Mouse (Mus musculus) megakaryocyte, embryonic 14.5 days (primary cell): Measurements from ENCODE around the gene Mob3b. TPM values are rescaled to one million over a fixed set of nuclear protein-coding genes. Genes with fewer than 3 reads are reported as not detected.

ENCODE experiments used
- H3K27me3 ChIP-seq: replicated peaks from 2 replicates; pipeline ENCODE3; 2012; ENCODE audit warnings: inconsistent platforms
- H3K36me3 ChIP-seq: replicated peaks from 2 replicates; pipeline ENCODE3; 2012; ENCODE audit warnings: low read length, inconsistent platforms, mixed read lengths
- H3K4me1 ChIP-seq: 2 replicates; pipeline ENCODE4 v1.6.1; 2012; ENCODE audit warnings: inconsistent platforms
- H3K4me3 ChIP-seq: replicated peaks from 2 replicates; pipeline ENCODE3; 2012; ENCODE audit warnings: moderate library complexity, mild to moderate bottlenecking, inconsistent platforms
- H3K9me3 ChIP-seq: 2 replicates; pipeline ENCODE4 v1.6.1; 2012; ENCODE audit warnings: inconsistent platforms
- FLI1 ChIP-seq: IDR thresholded peaks from 2 replicates; pipeline ENCODE4 v1.6.1; 2012; ENCODE audit warnings: low read length, inconsistent platforms, mixed read lengths
- GATA1 ChIP-seq: IDR thresholded peaks from 3 replicates; pipeline ENCODE4 v1.6.1; 2012; ENCODE audit warnings: mixed read lengths, low read length, inconsistent platforms, borderline replicate concordance
- polyA plus RNA-seq: library from polyadenylated mRNA; stranded (reverse); fragments of >175 nt; gene quantifications from 2 replicates; pipeline ENCODE4 v1.2.3, GENCODE M21; 2012; ENCODE audit warnings: low replicate concordance; ENCODE audit not compliant: insufficient read depth

Gene Mob3b
- polyA plus RNA-seq, 1 experiment: 0.34 TPM

DNA sequence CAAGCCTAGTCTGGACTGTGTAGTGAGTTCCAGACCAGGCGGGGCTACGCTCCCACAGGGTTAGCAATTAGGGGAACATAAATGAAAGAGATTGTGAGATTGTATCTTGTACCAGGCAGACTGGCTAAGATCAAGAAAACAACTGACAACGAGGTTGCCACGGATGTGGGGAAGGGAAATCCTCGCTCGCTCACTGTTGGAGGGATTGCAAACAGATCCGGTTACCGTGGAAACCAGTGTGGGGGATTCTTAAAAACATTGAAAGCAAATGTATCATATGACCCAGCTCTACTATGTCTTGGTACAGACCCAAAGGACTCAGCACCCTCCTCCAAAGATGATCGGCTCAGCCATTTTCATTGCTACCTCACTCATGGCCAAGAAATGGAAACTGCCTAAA lies 257.1 kb downstream of the Mob3b start:
- Histone ChIP-seq H3K27me3 (no peaks in the 10 kb centered on the region), H3K36me3 (no peaks in the 10 kb centered on the region), H3K4me1 (peaks cover 3% of the 10 kb centered on the region), H3K4me3 (no peak overlapping the region), H3K9me3 (peaks cover 2% of the 10 kb centered on the region; the same call in 1 of the 2 replicates)
- TF ChIP-seq FLI1 (no peak), GATA1 (no peak)

DNA sequence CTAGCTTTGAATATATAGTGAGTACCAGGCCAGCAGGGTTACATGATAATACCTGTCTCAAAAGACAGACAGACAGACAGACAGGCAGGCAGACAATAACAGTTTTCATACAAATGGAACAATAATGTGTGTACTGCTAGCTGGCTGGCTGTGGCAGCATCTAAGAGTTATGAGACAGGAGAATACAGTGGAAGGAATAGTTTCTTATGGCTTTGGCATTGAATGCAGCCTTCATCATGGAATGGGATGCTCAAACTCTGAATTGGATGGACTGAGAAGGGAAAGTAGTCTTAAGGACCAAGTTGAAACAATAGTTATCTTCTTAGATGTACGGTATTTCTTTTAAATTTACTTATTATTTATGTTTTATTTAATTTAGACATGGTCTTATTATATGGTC lies 258.0 kb downstream of the Mob3b start:
- no peak for TF ChIP-seq FLI1
- TF ChIP-seq GATA1: no peak
- Histone ChIP-seq H3K36me3 (no peaks in the 10 kb centered on the region), H3K27me3 (no peaks in the 10 kb centered on the region)

More for the DNA sequence above, 258.0 kb downstream of the Mob3b start:
- peaks cover 3% of the 10 kb centered on the region for H3K4me1 ChIP-seq
- H3K9me3 ChIP-seq: no peaks in the 10 kb centered on the region
- no peak overlapping the region for H3K4me3 ChIP-seq

Other genes starting within 250 kb of the Mob3b start
- gene Ifnk, start 5.4 kb downstream of the Mob3b start, polyA plus RNA-seq: not detected in 2 replicates
- gene C9orf72, start 68.7 kb upstream of the Mob3b start, polyA plus RNA-seq: not detected in 2 replicates